Mouse (Mus musculus): ENCODE data around the gene Tgm2.

Gene Tgm2

GRCm38 (mm10) chr2:158167496-158168205, 21.4 kb upstream of the Tgm2 start:
- DNase-seq (ENCODE audit: low read depth) = no peak

DNA sequence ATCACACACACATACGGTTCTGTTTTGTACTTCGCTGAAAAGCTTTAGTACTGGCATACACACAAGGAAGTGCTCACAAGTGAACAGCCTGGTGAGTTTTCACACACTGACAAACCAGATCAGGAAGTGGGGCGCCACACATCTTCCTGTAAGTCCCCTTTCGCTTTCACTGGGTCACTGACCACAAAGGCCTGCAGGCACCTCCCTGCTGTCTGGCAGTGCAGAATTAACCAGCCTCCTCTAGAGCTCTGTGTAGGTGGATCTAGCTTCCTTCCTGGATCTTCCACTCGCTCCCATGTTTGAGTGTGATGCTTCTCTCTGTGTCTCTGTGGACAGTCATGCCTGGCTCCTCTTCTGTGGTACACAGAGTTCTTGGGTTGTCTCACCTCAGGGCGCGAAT, 20.4 kb upstream of the Tgm2 start:
- DNase-seq (ENCODE audit: low read depth) = peak; percentile 86

GRCm38 (mm10) chr2:158165776-158166175, 19.5 kb upstream of the Tgm2 start:
- DNase-seq (ENCODE audit: low read depth) = no peak

DNA sequence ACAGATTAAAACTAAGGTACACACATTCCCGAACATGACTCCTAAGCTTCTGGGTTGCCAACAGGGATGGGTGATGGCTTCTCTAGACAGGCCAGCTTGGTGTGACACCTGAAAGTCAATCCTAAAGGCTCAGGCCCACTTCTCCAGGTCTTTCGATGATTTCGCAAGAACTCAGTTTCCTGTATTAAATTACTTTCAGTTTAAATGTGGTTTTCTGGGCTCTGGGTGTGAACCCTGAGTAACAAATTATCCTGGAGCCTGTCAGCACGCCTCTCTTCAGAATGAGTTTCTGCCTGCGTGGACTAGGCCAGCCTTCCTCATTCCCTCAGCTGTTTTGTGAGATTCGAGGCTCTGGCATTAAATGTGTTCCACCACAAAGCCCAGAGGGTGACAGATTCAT, 16.8 kb upstream of the Tgm2 start:
- peak; percentile 45 for DNase-seq (ENCODE audit: low read depth)

GRCm38 (mm10) chr2:158161761-158162160, 15.5 kb upstream of the Tgm2 start:
- no peak for DNase-seq (ENCODE audit: low read depth)

- DNase-seq (ENCODE audit: low read depth) = peak; percentile 61
Observed at GRCm38 (mm10) chr2:158159376-158160235, 13.4 kb upstream of the Tgm2 start.

DNA sequence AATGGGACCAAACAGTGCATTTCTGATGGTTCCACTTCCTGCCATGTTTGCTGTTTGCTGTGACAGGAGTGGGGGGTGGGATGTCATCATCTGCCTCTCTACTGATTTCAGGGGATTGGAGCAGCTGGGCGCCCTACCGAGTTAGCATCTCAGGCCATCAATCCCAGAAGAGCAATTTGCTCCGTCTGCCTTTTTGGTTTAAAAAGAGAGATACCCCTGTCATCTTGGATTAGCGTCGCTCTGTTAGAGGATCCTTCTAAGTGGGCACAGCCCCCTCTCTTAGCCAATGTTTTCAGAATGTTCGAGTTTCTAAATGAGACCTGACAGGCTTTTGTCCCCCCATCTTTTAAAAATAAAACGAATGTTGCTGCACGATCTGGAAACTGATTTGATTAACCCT, 11.4 kb upstream of the Tgm2 start:
- no peak for DNase-seq (ENCODE audit: low read depth)

DNA sequence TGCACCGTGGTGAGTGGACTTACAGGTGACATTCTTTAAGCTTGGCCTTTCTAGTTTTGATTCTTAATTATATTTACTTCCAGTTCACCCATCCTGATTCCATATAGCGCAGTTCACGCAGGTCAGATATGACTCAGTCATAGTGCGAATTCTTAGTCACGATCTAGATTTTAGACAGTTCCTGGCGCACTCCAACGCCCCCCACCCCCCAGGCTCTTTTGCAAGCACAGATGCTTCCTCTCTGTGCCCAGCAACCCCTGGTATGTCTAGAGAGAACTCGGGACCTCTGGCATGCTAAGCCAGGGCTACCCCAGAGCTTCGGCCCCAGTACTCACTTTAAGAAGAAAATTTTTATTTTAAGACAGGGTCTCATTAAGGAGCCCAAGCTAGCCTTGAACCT, 10.3 kb upstream of the Tgm2 start:
- DNase-seq (ENCODE audit: low read depth) = no peak

- DNase-seq (ENCODE audit: low read depth) = no peak
Observed at GRCm38 (mm10) chr2:158155615-158156014, 9.4 kb upstream of the Tgm2 start.

DNA sequence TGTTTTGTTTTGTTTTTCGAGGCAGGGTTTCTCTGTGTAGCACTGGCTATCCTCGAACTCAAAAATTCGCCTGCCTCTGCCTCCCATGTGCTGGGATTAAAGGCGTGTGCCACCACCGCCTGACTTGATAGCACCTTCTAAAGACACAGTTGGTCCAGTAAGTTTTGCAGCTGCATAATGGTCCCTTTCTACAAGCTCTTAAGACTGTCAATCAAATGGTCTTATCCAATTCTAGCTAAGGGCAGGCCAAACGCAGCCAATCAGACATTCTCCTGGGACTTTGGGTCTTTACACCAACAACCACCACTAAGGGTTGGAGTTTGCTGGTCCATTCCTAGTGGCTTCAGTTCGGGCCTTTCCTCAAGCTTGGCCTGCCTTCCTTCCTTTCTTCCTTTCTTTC, 8.9 kb upstream of the Tgm2 start:
- no peak for DNase-seq (ENCODE audit: low read depth)

- DNase-seq (ENCODE audit: low read depth) = no peak
Observed at GRCm38 (mm10) chr2:158154641-158155040, 8.4 kb upstream of the Tgm2 start.

GRCm38 (mm10) chr2:158153728-158154343, 7.6 kb upstream of the Tgm2 start:
- peak; percentile 71 for DNase-seq (ENCODE audit: low read depth)

- no peak for DNase-seq (ENCODE audit: low read depth)
Observed at GRCm38 (mm10) chr2:158152685-158153309, 6.6 kb upstream of the Tgm2 start.

DNA sequence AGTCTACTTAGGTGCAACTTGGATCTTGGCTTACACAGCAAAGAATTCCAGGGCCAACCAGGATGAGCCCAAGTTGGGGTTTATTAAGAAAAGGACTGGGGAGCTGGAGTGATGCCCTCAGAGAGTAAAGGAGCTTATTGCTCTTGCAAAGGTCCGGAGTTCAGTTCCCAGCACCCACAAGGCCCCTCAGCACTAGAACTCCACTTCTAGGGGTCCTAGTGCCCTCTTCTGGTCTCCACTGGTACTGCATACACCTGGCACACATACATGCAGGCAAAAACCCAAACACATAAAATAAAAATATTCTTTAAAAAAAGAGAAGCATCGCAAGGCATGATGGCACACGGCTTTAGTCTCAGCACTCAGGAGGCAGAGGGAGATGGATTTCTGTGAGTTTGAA, 4.8 kb upstream of the Tgm2 start:
- no peak for DNase-seq (ENCODE audit: low read depth)

GRCm38 (mm10) chr2:158146971-158147370, 735 bp upstream of the Tgm2 start:
- DNase-seq (ENCODE audit: low read depth) = no peak

- no peak for DNase-seq (ENCODE audit: low read depth)
Observed at GRCm38 (mm10) chr2:158145528-158146065, 639 bp downstream of the Tgm2 start.

DNA sequence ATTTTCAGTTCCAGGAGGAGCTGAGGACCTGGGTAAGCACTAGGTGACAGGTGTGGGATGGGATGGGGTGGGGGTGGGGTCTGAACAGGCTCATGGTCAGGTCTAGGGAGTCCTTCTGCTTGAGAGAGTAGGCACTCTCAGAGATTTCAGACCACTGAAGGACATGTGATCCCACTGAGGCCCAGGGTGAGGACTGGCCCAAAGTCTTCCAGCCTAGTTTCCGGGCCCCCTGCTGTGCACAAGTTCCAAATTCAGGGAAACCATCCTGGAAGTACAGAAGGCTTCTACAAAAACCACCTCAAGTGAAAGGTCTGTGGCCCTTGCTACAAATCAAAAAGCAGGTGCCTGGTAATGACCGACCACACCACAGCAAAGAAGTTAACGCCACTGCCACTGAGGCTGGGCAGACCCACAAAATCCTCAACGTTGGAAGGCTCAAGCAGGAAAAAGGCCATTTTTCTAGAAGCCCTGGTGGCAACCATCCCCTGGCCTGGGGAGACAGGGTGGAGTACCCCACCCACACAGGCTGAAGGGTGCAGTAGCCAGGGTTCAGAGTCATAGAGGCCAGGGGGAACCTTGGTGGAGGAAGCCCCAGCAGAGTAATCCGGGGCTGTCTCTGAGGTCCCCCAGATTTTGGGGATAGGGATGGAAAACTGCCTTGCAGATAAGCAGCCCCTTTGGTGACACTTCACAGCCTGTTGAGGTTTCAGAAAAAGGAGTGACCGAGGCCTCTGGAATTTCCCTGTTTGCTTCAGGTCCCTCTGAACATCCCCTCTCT, 1.3 kb downstream of the Tgm2 start:
- no peak for DNase-seq (ENCODE audit: low read depth)

- DNase-seq (ENCODE audit: low read depth) = no peak
Observed at GRCm38 (mm10) chr2:158144263-158144662, 2.0 kb downstream of the Tgm2 start.

- DNase-seq (ENCODE audit: low read depth) = no peak
Observed at GRCm38 (mm10) chr2:158143816-158144215, 2.4 kb downstream of the Tgm2 start.

GRCm38 (mm10) chr2:158142981-158143380, 3.3 kb downstream of the Tgm2 start:
- no peak for DNase-seq (ENCODE audit: low read depth)

- DNase-seq (ENCODE audit: low read depth) = no peak
Observed at GRCm38 (mm10) chr2:158141690-158142440, 4.4 kb downstream of the Tgm2 start.
